ENCODE assay signal across 8 mouse cellular contexts in genomic region chr7:142371768-142372661, GRCm38 (mm10). TPM values are rescaled to one million over a fixed set of nuclear protein-coding genes. Genes with fewer than 3 reads are reported as not detected.
A peak's percentile ranks its signal among the peaks of the same experiment; 100 is the strongest.
DNase-seq lines count a peak whose midpoint lies in the region; ATAC-seq and TF ChIP-seq lines count a peak whose summit lies in the region.

No protein-coding gene starts in this region.

- peaks cover 23% of the 10 kb centered on the region for H3K4me1 ChIP-seq in forebrain, embryonic 10.5 days
- peaks cover 12% of the 10 kb centered on the region for H3K4me1 ChIP-seq in intestine, embryonic 16.5 days (ENCODE audit: control insufficient read depth, insufficient read depth, low read length)

- H3K36me3 ChIP-seq in forebrain, embryonic 10.5 days (replicated peaks): peaks cover 19% of the 10 kb centered on the region
- peaks cover 12% of the 10 kb centered on the region for H3K36me3 ChIP-seq in intestine, embryonic 16.5 days (ENCODE audit: control insufficient read depth, insufficient read depth, low read length)

- H3K4me2 ChIP-seq in intestine, embryonic 16.5 days (ENCODE audit: low read depth, low read length): peak overlapping the region; percentile 77

- H3K27ac ChIP-seq in left cerebral cortex, adult 2 months: peak overlapping the region; percentile 87
- 0 out of 2 replicates have a peak overlapping the region, but pooled peaks have one; percentile 41 for H3K27ac ChIP-seq in forebrain, embryonic 10.5 days
- no peak overlapping the region for H3K27ac ChIP-seq in intestine, embryonic 16.5 days (ENCODE audit: low read length)

- peak; percentile 34; the same call in 1 of the 2 replicates for ATAC-seq in intestine, embryonic 16.5 days

- intact Hi-C loops in left cerebral cortex, adult 2 months (cut with DNase I): loop anchor here (2.0 kb wide), 1 partner anchor 15 kb away; no protein-coding TSS in a partner anchor

- WGBS in forebrain, embryonic 10.5 days: 1% methylated on average over 64 of the region's 64 CpGs
- 2% methylated on average over 52 of the region's 64 CpGs for WGBS in intestine, embryonic 16.5 days

- H3K9me3 ChIP-seq in forebrain, embryonic 10.5 days: no peaks in the 10 kb centered on the region
- no peaks in the 10 kb centered on the region for H3K9me3 ChIP-seq in intestine, embryonic 16.5 days (ENCODE audit: control insufficient read depth, low read length)

- no peak for TF ChIP-seq CTCF in left cerebral cortex, adult 2 months (IDR thresholded peaks at IDR 0.05)

- DNase-seq in left cerebral cortex, adult 2 months (ENCODE audit: extremely low spot score in 1 of 2, low spot score in 2 of 2): peak in 1 of 2 experiments; percentile 52
- DNase-seq in left cerebral cortex, adult 9 months (ENCODE audit: low spot score in 2 of 2): no peak
- peak; percentile 69 to 80 for DNase-seq in adrenal gland, postnatal 36 days
- DNase-seq in forebrain, embryonic 10.5 days (ENCODE audit: extremely low spot score, low spot score): no peak
- peak; percentile 19 for DNase-seq in mesoderm, embryonic 11.5 days (ENCODE audit: low read depth, low spot score)
- peak; percentile 43 to 60 for DNase-seq in thymus, postnatal 36 days
- no peak for DNase-seq in layer of hippocampus, postnatal 25 days (ENCODE audit: extremely low spot score in 1 of 2, low spot score in 1 of 2)

- H3K4me3 ChIP-seq in left cerebral cortex, adult 2 months: peak overlapping the region; percentile 62
- peak overlapping the region; percentile 51 for H3K4me3 ChIP-seq in forebrain, embryonic 10.5 days
- H3K4me3 ChIP-seq in intestine, embryonic 16.5 days (ENCODE audit: low read length): peak overlapping the region; percentile 50

- peak overlapping the region; percentile 58 for H3K9ac ChIP-seq in intestine, embryonic 16.5 days (ENCODE audit: low read depth, low read length)

- peaks cover 55% of the 10 kb centered on the region for H3K27me3 ChIP-seq in forebrain, embryonic 10.5 days (ENCODE audit: poor library complexity, severe bottlenecking)
- peaks cover 24% of the 10 kb centered on the region for H3K27me3 ChIP-seq in intestine, embryonic 16.5 days (replicated peaks; ENCODE audit: control insufficient read depth, insufficient read depth, low read length)

RNA-seq across cellular contexts. Expression of gene Ifitm10, which starts 1.5 kb away (rescaled TPM):
- total RNA-seq in left cerebral cortex, adult 2 months (2021): 10 to 100 TPM; 31.4 to 36.1 TPM
- total RNA-seq in adrenal gland, postnatal 36 days (2021): 1 to 10 TPM; 3.0 to 4.4 TPM
- 0.51 and 1.00 TPM in 2 replicates for polyA plus RNA-seq in forebrain, embryonic 10.5 days (2016; fragmentation: Nextera tagmentation; extraction: Ambion mirVana)
- polyA plus RNA-seq in intestine, embryonic 16.5 days (2015; fragmentation: Nextera tagmentation; extraction: Ambion mirVana): 1.8 and 2.4 TPM in 2 replicates
- 10 to 100 TPM; 40.7 to 41.8 TPM for total RNA-seq in layer of hippocampus, postnatal 25 days (2021)

RNA-seq across cellular contexts. Expression of gene Gm49369, which starts 10.5 kb away (rescaled TPM):
- total RNA-seq in left cerebral cortex, adult 2 months (2021): 1 to 10 TPM; 4.3 to 4.5 TPM
- total RNA-seq in adrenal gland, postnatal 36 days (2021): 1 to 10 TPM; 2.6 to 3.3 TPM
- polyA plus RNA-seq in forebrain, embryonic 10.5 days (2016; fragmentation: Nextera tagmentation; extraction: Ambion mirVana): not detected in 2 replicates
- polyA plus RNA-seq in intestine, embryonic 16.5 days (2015; fragmentation: Nextera tagmentation; extraction: Ambion mirVana): 0.43 and 2.3 TPM in 2 replicates
- total RNA-seq in layer of hippocampus, postnatal 25 days (2021): 10 to 100 TPM in 1 of 2 experiments, 1 to 10 TPM in 1; 3.2 to 10.3 TPM

RNA-seq across cellular contexts. Expression of gene Ctsd, which starts 15.8 kb away (rescaled TPM):
- total RNA-seq in left cerebral cortex, adult 2 months (2021): 100 to 1,000 TPM; 304 TPM
- total RNA-seq in adrenal gland, postnatal 36 days (2021): 1,000 to 10,000 TPM in 1 of 2 experiments, 100 to 1,000 TPM in 1; 932 to 1,123 TPM
- polyA plus RNA-seq in forebrain, embryonic 10.5 days (2016; fragmentation: Nextera tagmentation; extraction: Ambion mirVana): 135 and 142 TPM in 2 replicates
- 395 and 444 TPM in 2 replicates for polyA plus RNA-seq in intestine, embryonic 16.5 days (2015; fragmentation: Nextera tagmentation; extraction: Ambion mirVana)
- 100 to 1,000 TPM; 313 to 344 TPM for total RNA-seq in layer of hippocampus, postnatal 25 days (2021)

Comparison
In these comparisons a context has a peak if more than half of its experiments do, and no peak if none do; other contexts are left out.
1. DNase-seq: peak in adrenal gland, postnatal 36 days (2 of 2), mesoderm, embryonic 11.5 days (single experiment) and thymus, postnatal 36 days (2 of 2); none in left cerebral cortex, adult 9 months (0 of 2), forebrain, embryonic 10.5 days (single experiment) and layer of hippocampus, postnatal 25 days (0 of 2).
2. RNA of gene Ifitm10, which starts 1.5 kb away (total RNA-seq): 40.7 to 41.8 TPM in layer of hippocampus, postnatal 25 days and 31.4 to 36.1 TPM in left cerebral cortex, adult 2 months; 3.0 to 4.4 TPM in adrenal gland, postnatal 36 days; every median in the first group is over 4 times any median in the second.
3. Peak in every context shown above with its lines, with median percentiles within 50 percentile points of each other: H3K4me3 ChIP-seq.